Mouse (Mus musculus) brain, embryonic 14.5 days (tissue): ENCODE measurements around the gene B4galt2. TPM values are rescaled to one million over a fixed set of nuclear protein-coding genes. Genes with fewer than 3 reads are reported as not detected.

Experiments used
- DNase-seq: peaks from one replicate; pipeline ENCODE4 v3.0.0-alpha.2; 2011; ENCODE audit warnings: low read depth
- CTCF ChIP-seq: fragments of 200-500 bp; IDR thresholded peaks from 2 replicates; pipeline ENCODE4 v1.5.1; 2012; ENCODE audit warnings: inconsistent platforms, mild to moderate bottlenecking, moderate library complexity, borderline replicate concordance; ENCODE audit not compliant: insufficient read depth, insufficient read length; ENCODE audit errors: extremely low read depth
- POLR2A ChIP-seq: fragments of 200-500 bp; IDR thresholded peaks from 2 replicates; pipeline ENCODE4 v1.6.1; 2012; ENCODE audit warnings: mild to moderate bottlenecking, inconsistent platforms, borderline replicate concordance; ENCODE audit not compliant: poor library complexity, insufficient read depth, insufficient read length, severe bottlenecking; ENCODE audit errors: extremely low read depth
- polyA plus RNA-seq: library from polyadenylated mRNA; depleted of rRNA; stranded (reverse); fragments of >200 nt; gene quantifications from 2 replicates; pipeline ENCODE4 v1.2.3, GENCODE M21; 2012; rRNA removed

The B4galt2 gene
- 156 and 175 TPM in 2 replicates for polyA plus RNA-seq

DNA sequence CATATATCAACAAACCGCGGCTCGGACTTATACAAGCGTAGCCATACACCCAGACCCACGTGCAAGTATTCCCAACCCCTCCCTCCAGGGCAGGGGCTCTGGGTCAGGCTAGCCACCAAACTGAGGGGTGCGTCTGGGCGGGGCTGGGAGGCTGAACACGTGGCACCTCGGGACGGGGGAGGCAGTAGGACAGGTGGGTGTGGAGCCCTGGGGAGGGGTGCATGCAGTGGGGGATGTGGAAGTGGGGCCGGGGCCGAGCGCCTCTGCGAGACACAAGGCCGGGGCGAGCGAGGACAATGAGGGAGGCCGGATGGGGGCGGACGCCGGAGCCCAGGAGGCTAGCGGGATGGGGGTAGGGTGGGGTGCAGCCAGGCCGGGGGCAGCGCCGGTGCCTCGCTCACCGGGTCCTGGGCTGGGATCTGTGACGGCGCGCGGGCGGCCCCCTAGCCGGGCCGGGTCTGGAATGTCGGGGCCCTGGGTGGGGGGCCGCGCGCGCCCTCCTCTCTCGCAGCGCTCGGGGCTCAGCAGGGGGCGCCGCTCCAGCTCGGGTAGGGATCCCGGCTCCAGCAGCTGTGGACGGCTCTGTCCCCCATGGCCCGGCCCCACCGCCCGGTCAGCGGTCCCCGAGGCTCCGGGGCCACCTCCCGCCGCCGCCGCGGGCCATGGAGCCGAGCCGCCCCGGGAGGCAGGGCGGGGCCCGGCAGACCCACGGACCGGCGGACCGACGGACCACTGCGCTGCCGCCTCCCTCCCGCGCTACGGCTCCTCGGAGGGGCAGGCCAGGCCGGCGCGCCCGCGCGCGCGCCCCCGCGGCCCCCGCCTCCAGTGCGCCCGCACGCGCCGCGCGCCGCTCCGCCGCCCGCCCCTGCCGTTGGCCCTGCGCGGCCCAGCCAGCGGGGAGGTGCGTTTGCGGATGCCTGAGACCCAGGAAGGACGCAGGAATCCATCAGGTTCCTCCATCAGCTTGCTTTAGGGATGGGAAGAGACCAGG, at the start of gene B4galt2:
TSS of gene B4galt2 (minus strand) at position 787 of the 991 bp plus-strand sequence.
- TF ChIP-seq POLR2A, result peak; percentile 77
- 0 out of 2 replicates have a peak, but pooled peaks have one; percentile 13 for TF ChIP-seq CTCF
- DNase-seq, result peak; percentile 75

DNA sequence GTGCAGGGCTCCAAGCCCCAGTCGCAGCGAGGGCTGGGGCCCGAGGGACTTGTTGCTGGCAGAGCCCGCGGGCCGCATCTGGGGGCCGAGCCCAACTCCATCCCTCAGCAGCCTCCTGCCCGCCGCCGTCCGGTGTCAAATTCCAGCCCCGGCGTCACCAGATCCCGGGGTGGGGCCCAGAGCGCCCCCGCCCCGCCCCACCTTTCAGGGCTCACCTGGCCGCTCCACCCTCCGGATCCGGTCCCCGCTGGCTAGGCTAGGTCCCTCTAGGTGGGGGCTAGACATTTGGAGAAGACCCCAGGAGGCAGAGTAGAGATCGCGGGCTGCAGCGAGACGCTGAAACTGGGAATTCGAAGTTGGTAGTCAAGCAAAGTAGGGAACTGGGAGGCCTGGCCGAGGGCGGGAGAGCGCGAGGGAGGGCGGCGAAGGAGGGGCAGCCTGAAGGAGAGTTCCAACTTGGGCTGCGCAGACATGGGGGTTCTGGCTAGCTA, 46.1 kb upstream of the B4galt2 start, which contains the start of gene Artn:
TSS of gene Artn (minus strand) at position 373 of the 491 bp plus-strand sequence.
- DNase-seq, result no peak
- TF ChIP-seq POLR2A (no peak), CTCF (no peak)

DNA sequence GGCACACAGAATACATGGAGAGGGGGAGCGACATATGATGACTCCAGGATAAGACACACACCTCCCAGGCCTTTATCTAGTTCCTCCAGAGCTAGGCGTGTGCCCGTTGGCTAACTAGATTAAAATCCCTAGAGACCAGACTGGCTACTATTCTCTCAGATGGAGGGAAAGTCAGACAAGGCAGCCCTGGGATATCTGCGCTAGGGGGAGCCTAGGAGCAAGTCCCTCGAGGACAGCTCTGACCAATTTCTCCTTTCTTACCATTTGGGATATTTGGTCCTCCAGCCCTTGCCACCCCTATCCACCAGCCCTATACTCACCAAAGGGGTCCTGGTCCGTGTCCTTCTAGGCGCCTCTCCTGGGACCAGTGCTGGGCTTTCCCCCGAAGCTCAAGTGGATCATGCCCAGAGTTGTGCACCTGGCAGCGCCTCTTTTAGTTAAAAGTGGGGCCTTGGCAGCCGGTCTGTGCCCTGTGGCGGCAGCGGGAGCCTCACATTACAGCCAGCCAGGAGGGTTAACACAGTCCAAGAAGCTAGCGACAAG, 45.5 kb upstream of the B4galt2 start:
- peak; percentile 53; the same call in 1 of the 2 replicates for TF ChIP-seq CTCF
- TF ChIP-seq POLR2A, result no peak

DNA sequence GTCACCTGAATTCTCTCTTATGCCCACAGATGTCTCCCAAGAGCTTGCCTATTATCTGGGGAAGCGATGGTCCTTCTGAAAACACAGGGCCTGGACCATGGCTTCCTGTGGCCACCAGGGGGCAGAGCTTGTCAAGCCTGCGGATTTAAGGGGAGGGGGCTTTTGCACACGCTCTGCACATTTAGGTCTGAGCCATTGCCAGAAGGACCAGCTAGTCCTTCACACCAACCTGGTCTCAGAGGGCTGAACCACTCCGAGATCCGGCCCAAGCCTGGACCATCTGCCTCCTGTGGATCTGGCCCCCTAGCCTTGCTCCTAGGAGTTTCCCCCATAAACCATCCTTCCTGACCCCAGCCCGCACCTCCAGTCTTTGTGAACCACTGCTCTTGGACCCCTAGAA, 44.9 kb upstream of the B4galt2 start:
- TF ChIP-seq CTCF, result peak; percentile 87
- TF ChIP-seq POLR2A, result no peak
- peak; percentile 84 for DNase-seq

More for the DNA sequence above, 45.5 kb upstream of the B4galt2 start:
- no peak for DNase-seq

DNA sequence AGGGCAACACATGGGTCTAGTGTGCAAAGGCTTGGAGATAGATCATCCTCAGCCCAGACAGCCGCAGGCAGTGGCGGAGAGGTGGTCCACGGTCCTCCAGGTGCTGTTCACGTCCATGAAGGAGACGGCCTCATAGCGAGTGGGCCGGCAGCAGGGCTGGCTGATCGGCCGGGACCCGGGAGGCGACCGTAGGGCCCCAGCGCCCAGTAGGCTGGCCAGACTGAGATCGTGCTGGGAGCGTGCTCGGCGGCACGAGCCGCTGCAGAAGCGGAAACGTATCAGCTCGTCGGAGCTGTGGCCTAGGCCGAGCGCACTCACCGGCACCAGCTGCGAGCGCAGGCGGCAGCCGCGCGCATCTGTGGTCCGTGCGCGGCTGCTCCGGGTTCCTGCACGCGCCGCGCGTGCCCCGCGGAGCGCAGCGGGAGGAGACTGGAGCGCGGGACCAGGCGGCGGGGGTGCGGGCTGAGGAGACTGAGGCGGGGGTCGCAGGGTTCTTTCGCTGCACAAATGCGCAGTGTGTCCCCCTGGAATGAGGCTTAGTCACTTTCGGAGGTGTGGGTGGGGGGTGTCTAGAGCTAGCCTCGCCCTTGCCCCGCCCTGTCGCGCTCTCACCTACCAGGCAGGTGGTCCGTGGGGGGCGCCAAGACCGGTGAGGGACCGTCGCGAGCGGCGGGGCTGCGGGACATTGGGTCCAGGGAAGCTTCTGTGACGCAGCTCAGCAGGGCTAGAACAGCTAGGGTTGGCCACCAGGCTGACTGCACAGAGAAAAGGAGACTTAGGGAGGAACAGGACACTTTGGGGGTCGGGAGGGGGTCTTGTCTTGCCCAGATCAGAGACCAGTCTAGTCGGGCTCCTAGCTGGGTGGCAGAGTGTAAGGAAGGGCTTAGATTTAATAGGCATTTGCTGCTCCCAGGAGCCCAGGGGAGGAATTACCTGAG, 43.5 kb upstream of the B4galt2 start:
- DNase-seq, result peak; percentile 77

DNA sequence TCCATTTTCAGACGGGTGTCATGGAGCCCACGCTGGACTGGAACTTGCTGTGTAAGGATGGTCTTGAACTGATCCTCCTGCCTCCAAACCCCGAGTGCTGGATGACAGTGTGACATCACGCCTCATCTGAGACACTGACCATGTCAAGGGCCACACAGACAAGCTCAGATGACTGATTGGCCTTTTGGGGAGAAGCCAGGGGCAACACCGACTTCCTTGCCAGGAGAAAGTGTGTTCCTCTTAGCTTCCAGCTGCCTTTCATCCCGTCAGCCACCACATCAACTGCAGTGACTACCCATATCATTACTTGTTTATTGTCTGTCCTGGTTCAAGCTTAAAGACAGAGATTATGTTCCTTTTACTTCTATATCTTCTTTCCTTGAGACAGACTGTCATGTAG, 41.6 kb upstream of the B4galt2 start:
- DNase-seq, result no peak
- TF ChIP-seq CTCF, result no peak
- TF ChIP-seq POLR2A, result no peak

More for the DNA sequence above, 43.5 kb upstream of the B4galt2 start:
- TF ChIP-seq POLR2A (0 out of 2 replicates have a peak, but pooled peaks have one; percentile 22), CTCF (no peak)

DNA sequence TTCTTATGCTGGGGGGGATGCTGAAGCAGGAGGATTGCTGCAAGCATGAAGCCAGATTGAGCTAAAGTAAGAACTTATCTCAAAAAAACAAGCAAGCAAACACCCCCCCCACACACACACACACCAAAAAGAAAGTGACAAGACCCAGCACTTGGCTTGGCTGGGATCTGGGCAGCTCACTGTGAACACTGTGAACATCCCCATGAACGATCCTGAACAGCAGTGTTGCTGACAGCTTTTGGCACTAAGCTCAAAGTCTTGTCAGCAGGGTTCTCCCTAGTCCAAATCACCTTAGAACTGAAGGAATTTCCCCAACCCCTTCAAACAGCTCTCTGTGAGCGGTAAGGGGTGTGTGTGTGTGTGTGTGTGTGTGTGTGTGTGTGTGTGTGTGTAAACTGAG, 40.2 kb upstream of the B4galt2 start:
- TF ChIP-seq CTCF, result no peak
- no peak for TF ChIP-seq POLR2A
- no peak for DNase-seq

DNA sequence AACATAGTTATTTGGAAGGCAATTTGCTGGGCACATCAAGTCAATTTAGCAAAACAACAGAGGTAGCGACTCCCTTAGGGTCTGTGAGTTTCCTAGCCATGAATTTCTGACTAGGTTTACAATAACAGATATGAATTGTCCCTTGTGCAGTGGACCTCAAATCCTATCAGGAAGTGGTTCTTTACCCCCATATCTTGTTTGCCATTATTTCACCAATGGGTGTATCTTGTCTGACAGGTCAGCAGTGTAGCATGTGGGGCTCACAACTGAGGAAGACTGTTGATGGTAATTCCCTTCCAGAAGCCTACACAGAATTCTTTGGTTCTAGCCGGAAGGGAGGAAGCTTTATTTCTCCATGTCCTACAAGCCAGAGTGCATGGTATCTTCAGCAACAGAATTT, 38.1 kb upstream of the B4galt2 start:
- no peak for DNase-seq
- TF ChIP-seq CTCF (no peak), POLR2A (no peak)

DNA sequence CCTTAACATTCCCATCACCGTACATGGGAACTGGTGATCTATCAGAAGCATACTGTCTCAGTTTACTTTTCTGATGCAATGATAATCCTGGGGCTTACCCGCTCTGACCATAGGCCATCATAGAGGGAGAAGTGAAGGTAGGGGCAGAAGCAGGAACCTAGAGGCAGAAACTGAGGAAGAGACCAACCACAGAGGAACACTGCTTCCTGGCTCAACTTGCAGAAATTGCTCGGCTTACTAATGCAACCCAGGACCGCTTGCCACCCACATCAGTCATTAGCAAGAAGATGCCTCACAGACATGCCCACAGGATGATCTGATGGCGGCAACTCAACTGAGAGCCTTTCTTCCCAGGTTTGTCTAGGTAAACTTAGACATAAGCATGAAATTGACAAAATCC, 35.5 kb upstream of the B4galt2 start:
- no peak for DNase-seq
- no peak for TF ChIP-seq CTCF
- no peak for TF ChIP-seq POLR2A

DNA sequence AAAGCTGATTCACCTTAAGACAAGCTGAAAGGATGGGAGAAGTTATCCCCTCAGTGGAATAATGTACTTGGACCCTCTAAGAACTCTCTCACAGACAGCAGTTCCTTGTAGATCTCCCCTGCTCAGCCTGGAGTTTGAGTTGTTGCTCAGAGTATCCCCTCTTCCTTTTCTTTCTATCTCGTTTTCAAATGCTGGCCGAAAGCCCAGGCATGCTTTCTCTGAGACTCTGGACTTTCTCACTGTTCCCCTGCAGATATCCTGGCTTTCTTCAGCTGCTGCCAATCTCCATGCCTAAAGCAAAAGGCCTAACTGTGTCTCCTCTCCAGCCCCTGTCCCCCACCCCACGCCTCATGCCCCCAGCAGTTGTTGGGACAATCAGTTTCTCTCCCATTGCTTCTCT, 35.0 kb upstream of the B4galt2 start:
- TF ChIP-seq CTCF (no peak), POLR2A (no peak)

More for the DNA sequence above, 35.0 kb upstream of the B4galt2 start:
- DNase-seq, result no peak
